Mouse (Mus musculus): Measurements from ENCODE around the gene Cst7. TPM values are rescaled to one million over a fixed set of nuclear protein-coding genes. Genes with fewer than 3 reads are reported as not detected.

Cst7 gene
- polyA plus RNA-seq, 1 experiment = 0.04 TPM

- Histone ChIP-seq H3K27me3 (ENCODE audit: control insufficient read depth) (no peaks in the 10 kb centered on the region), H3K4me1 (ENCODE audit: control insufficient read depth) (no peaks in the 10 kb centered on the region), H3K4me3 (replicated peaks) (no peak overlapping the region), H3K9me3 (ENCODE audit: control insufficient read depth, low read length) (no peaks in the 10 kb centered on the region), H3K36me3 (ENCODE audit: control insufficient read depth) (peaks cover 100% of the 10 kb centered on the region)
- TF ChIP-seq GATA1 (IDR thresholded peaks at IDR 0.05; ENCODE audit: low read length) = no peak
- no peak for TF ChIP-seq TAL1 (IDR thresholded peaks at IDR 0.05; ENCODE audit: low read length)
Measured at GRCm38 (mm10) chr2:150621698-150622097, 51.5 kb downstream of the Cst7 start.

DNA sequence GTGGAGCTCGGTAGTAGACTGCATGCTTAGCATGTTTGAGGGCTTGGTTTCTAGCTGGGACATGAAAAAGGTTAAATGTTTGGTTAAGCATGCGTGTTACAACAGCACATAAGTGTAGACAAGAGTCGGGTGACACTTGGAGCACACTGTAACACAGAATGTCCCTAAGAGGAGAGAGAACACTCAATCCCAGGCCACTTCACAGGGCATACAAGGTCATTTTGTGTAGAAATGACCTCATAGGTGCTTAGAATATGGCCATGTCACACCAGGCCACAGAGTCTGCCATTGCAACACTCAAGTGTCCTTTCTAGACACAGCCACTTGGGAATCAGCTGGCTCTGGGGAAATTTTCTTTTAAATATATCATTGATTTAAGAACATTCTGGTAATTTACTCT lies 53.7 kb downstream of the Cst7 start:
- H3K36me3 ChIP-seq (ENCODE audit: control insufficient read depth) = peaks cover 99% of the 10 kb centered on the region
- H3K4me3 ChIP-seq (replicated peaks) = no peak overlapping the region
- H3K4me1 ChIP-seq (ENCODE audit: control insufficient read depth) = no peaks in the 10 kb centered on the region
- no peaks in the 10 kb centered on the region for H3K27me3 ChIP-seq (ENCODE audit: control insufficient read depth)
- H3K9me3 ChIP-seq (ENCODE audit: control insufficient read depth, low read length) = no peaks in the 10 kb centered on the region
- no peak for TF ChIP-seq GATA1 (IDR thresholded peaks at IDR 0.05; ENCODE audit: low read length)
- no peak for TF ChIP-seq TAL1 (IDR thresholded peaks at IDR 0.05; ENCODE audit: low read length)

- no peak for TF ChIP-seq GATA1 (IDR thresholded peaks at IDR 0.05; ENCODE audit: low read length)
- no peak for TF ChIP-seq TAL1 (IDR thresholded peaks at IDR 0.05; ENCODE audit: low read length)
- H3K4me3 ChIP-seq (replicated peaks) = no peak overlapping the region
- no peaks in the 10 kb centered on the region for H3K9me3 ChIP-seq (ENCODE audit: control insufficient read depth, low read length)
- no peaks in the 10 kb centered on the region for H3K4me1 ChIP-seq (ENCODE audit: control insufficient read depth)
- peaks cover 99% of the 10 kb centered on the region for H3K36me3 ChIP-seq (ENCODE audit: control insufficient read depth)
- H3K27me3 ChIP-seq (ENCODE audit: control insufficient read depth) = no peaks in the 10 kb centered on the region
Measured at GRCm38 (mm10) chr2:150624926-150625325, 54.7 kb downstream of the Cst7 start.

GRCm38 (mm10) chr2:150627140-150627539 lies 56.9 kb downstream of the Cst7 start:
- no peak for TF ChIP-seq GATA1 (IDR thresholded peaks at IDR 0.05; ENCODE audit: low read length)
- no peak for TF ChIP-seq TAL1 (IDR thresholded peaks at IDR 0.05; ENCODE audit: low read length)
- Histone ChIP-seq H3K4me1 (ENCODE audit: control insufficient read depth) (peaks cover 2% of the 10 kb centered on the region; the same call in 1 of the 2 replicates), H3K27me3 (ENCODE audit: control insufficient read depth) (no peaks in the 10 kb centered on the region), H3K4me3 (replicated peaks) (no peak overlapping the region), H3K36me3 (ENCODE audit: control insufficient read depth) (peaks cover 95% of the 10 kb centered on the region), H3K9me3 (ENCODE audit: control insufficient read depth, low read length) (no peaks in the 10 kb centered on the region)

Other genes starting within 250 kb of the Cst7 start
- not detected in 2 replicates for gene Gm10130, start 246.7 kb upstream of the Cst7 start, polyA plus RNA-seq (2012)
- not detected in 2 replicates for gene 3300002I08Rik, start 207.7 kb upstream of the Cst7 start, polyA plus RNA-seq (2012)
- gene Zfp442, start 118.9 kb upstream of the Cst7 start, polyA plus RNA-seq (2012) = not detected in 2 replicates
- not detected in 2 replicates for gene Zfp345, start 85.3 kb upstream of the Cst7 start, polyA plus RNA-seq (2012)
- gene Apmap, start 38.2 kb downstream of the Cst7 start, polyA plus RNA-seq (2012) = 3.2 and 3.3 TPM in 2 replicates
- 1.8 and 2.1 TPM in 2 replicates for gene Acss1, start 98.1 kb downstream of the Cst7 start, polyA plus RNA-seq (2012)
- gene Vsx1, start 118.9 kb downstream of the Cst7 start, polyA plus RNA-seq (2012) = not detected in 2 replicates
- gene Entpd6, start 178.6 kb downstream of the Cst7 start, polyA plus RNA-seq (2012) = 0.11 and 0.37 TPM in 2 replicates
- 0.07 and 0.53 TPM in 2 replicates for gene Pygb, start 216.3 kb downstream of the Cst7 start, polyA plus RNA-seq (2012)

All from erythroblast, embryonic 14.5 days (primary cell).